Mouse (Mus musculus): ENCODE results near the gene Dnaic2. TPM values are rescaled to one million over a fixed set of nuclear protein-coding genes. Genes with fewer than 3 reads are reported as not detected.

Gene Dnaic2
- not detected in 2 replicates for polyA plus RNA-seq (2012)

GRCm38 (mm10) chr11:114726965-114727825 is at the start of gene Dnaic2:
Dnaic2 (plus strand) TSS chr11:114727408.
- no peak for TF ChIP-seq GATA1 (IDR thresholded peaks at IDR 0.05; ENCODE audit: low read length)

- no peak for TF ChIP-seq GATA1 (IDR thresholded peaks at IDR 0.05; ENCODE audit: low read length)
Observed at GRCm38 (mm10) chr11:114679582-114679981, 47.6 kb upstream of the Dnaic2 start.

GRCm38 (mm10) chr11:114680291-114680690 is 46.9 kb upstream of the Dnaic2 start:
- TF ChIP-seq GATA1 (IDR thresholded peaks at IDR 0.05; ENCODE audit: low read length) = no peak

GRCm38 (mm10) chr11:114681054-114681453 is 46.2 kb upstream of the Dnaic2 start:
- no peak for TF ChIP-seq GATA1 (IDR thresholded peaks at IDR 0.05; ENCODE audit: low read length)

GRCm38 (mm10) chr11:114682321-114682900 is 44.8 kb upstream of the Dnaic2 start:
- no peak for TF ChIP-seq GATA1 (IDR thresholded peaks at IDR 0.05; ENCODE audit: low read length)

- no peak for TF ChIP-seq GATA1 (IDR thresholded peaks at IDR 0.05; ENCODE audit: low read length)
Observed at GRCm38 (mm10) chr11:114683029-114683721, 44.0 kb upstream of the Dnaic2 start.

GRCm38 (mm10) chr11:114683722-114684621 is 43.2 kb upstream of the Dnaic2 start:
- no peak for TF ChIP-seq GATA1 (IDR thresholded peaks at IDR 0.05; ENCODE audit: low read length)

- TF ChIP-seq GATA1 (IDR thresholded peaks at IDR 0.05; ENCODE audit: low read length) = no peak
Observed at GRCm38 (mm10) chr11:114684627-114685373, 42.4 kb upstream of the Dnaic2 start.

- no peak for TF ChIP-seq GATA1 (IDR thresholded peaks at IDR 0.05; ENCODE audit: low read length)
Observed at GRCm38 (mm10) chr11:114685526-114686040, 41.6 kb upstream of the Dnaic2 start.

GRCm38 (mm10) chr11:114686221-114686959 is 40.8 kb upstream of the Dnaic2 start:
- no peak for TF ChIP-seq GATA1 (IDR thresholded peaks at IDR 0.05; ENCODE audit: low read length)

- no peak for TF ChIP-seq GATA1 (IDR thresholded peaks at IDR 0.05; ENCODE audit: low read length)
Observed at GRCm38 (mm10) chr11:114687574-114688188, 39.5 kb upstream of the Dnaic2 start.

GRCm38 (mm10) chr11:114688729-114689128 is 38.5 kb upstream of the Dnaic2 start:
- TF ChIP-seq GATA1 (IDR thresholded peaks at IDR 0.05; ENCODE audit: low read length) = no peak

- no peak for TF ChIP-seq GATA1 (IDR thresholded peaks at IDR 0.05; ENCODE audit: low read length)
Observed at GRCm38 (mm10) chr11:114690192-114690591, 37.0 kb upstream of the Dnaic2 start.
